Mouse (Mus musculus) splenic B cell, adult 2 months (primary cell): ENCODE measurements at regions not wholly inside any gene's neighbourhood (a gene's known extent, or its start where the extent isn't known, plus 50 kb on each side); places are given as distances from the start of the nearest gene placed in this dataset.
A peak's percentile ranks its signal among the peaks of the same experiment; 100 is the strongest.

Experiments used
- DNase-seq: peaks from one replicate; pipeline ENCODE4 v3.0.0-alpha.2; 2011; ENCODE audit warnings: low read depth, low spot score
- H3K27me3 ChIP-seq: 2 replicates; pipeline ENCODE4 v1.6.1; 2012; ENCODE audit warnings: mild to moderate bottlenecking, low read length, moderate library complexity, mixed read lengths; ENCODE audit not compliant: control insufficient read depth, poor library complexity, insufficient read depth, severe bottlenecking
- H3K36me3 ChIP-seq: 2 replicates; pipeline ENCODE4 v1.6.1; 2012; ENCODE audit warnings: mild to moderate bottlenecking, low read length, moderate library complexity, mixed read lengths; ENCODE audit not compliant: control insufficient read depth, poor library complexity, insufficient read depth, severe bottlenecking

- H3K27me3 ChIP-seq: no peaks in the 10 kb centered on the region; the same call in 1 of the 2 replicates
- no peaks in the 10 kb centered on the region for H3K36me3 ChIP-seq
- DNase-seq: peak; percentile 33
Measured at GRCm38 (mm10) chr11:24370198-24370860, 292.5 kb downstream of the Bcl11a start.

- no peaks in the 10 kb centered on the region for H3K36me3 ChIP-seq
- H3K27me3 ChIP-seq: no peaks in the 10 kb centered on the region; the same call in 1 of the 2 replicates
- DNase-seq: no peak
Measured at GRCm38 (mm10) chr11:24370861-24371686, 293.2 kb downstream of the Bcl11a start.

GRCm38 (mm10) chr11:24371687-24371950, 293.8 kb downstream of the Bcl11a start:
- DNase-seq: no peak
- no peaks in the 10 kb centered on the region for H3K36me3 ChIP-seq
- H3K27me3 ChIP-seq: no peaks in the 10 kb centered on the region; the same call in 1 of the 2 replicates

GRCm38 (mm10) chr11:24371963-24372362, 294.1 kb downstream of the Bcl11a start:
- Histone ChIP-seq H3K36me3 (no peaks in the 10 kb centered on the region), H3K27me3 (no peaks in the 10 kb centered on the region; the same call in 1 of the 2 replicates)
- DNase-seq: no peak

GRCm38 (mm10) chr11:24372616-24373015, 294.8 kb downstream of the Bcl11a start:
- no peak for DNase-seq
- Histone ChIP-seq H3K27me3 (no peaks in the 10 kb centered on the region; the same call in 1 of the 2 replicates), H3K36me3 (no peaks in the 10 kb centered on the region)

- no peaks in the 10 kb centered on the region for H3K36me3 ChIP-seq
- no peaks in the 10 kb centered on the region; the same call in 1 of the 2 replicates for H3K27me3 ChIP-seq
- DNase-seq: no peak
Measured at GRCm38 (mm10) chr11:24373301-24373700, 295.4 kb downstream of the Bcl11a start.

GRCm38 (mm10) chr11:24377530-24377929, 299.7 kb downstream of the Bcl11a start:
- DNase-seq: no peak
- Histone ChIP-seq H3K27me3 (0 out of 2 replicates have a peak, but pooled peaks cover 2% of the 10 kb centered on the region), H3K36me3 (no peaks in the 10 kb centered on the region)

- DNase-seq: peak; percentile 35
- Histone ChIP-seq H3K27me3 (no peaks in the 10 kb centered on the region), H3K36me3 (no peaks in the 10 kb centered on the region)
Measured at GRCm38 (mm10) chr11:24390578-24390977, 312.7 kb downstream of the Bcl11a start.

- no peaks in the 10 kb centered on the region for H3K27me3 ChIP-seq
- no peaks in the 10 kb centered on the region for H3K36me3 ChIP-seq
- DNase-seq: peak; percentile 11
Measured at GRCm38 (mm10) chr11:24391385-24391784, 313.5 kb downstream of the Bcl11a start.

- Histone ChIP-seq H3K36me3 (no peaks in the 10 kb centered on the region), H3K27me3 (no peaks in the 10 kb centered on the region)
- no peak for DNase-seq
Measured at GRCm38 (mm10) chr11:24395478-24395877, 317.6 kb downstream of the Bcl11a start.

- H3K27me3 ChIP-seq: no peaks in the 10 kb centered on the region
- H3K36me3 ChIP-seq: no peaks in the 10 kb centered on the region
- no peak for DNase-seq
Measured at GRCm38 (mm10) chr11:24396911-24397310, 319.1 kb downstream of the Bcl11a start.

GRCm38 (mm10) chr11:24397710-24398109, 319.9 kb downstream of the Bcl11a start:
- H3K27me3 ChIP-seq: no peaks in the 10 kb centered on the region
- no peak for DNase-seq
- no peaks in the 10 kb centered on the region for H3K36me3 ChIP-seq

GRCm38 (mm10) chr11:24401151-24401550, 323.3 kb downstream of the Bcl11a start:
- no peaks in the 10 kb centered on the region for H3K27me3 ChIP-seq
- peak; percentile 25 for DNase-seq
- no peaks in the 10 kb centered on the region for H3K36me3 ChIP-seq

GRCm38 (mm10) chr11:24402127-24402526, 324.3 kb downstream of the Bcl11a start:
- Histone ChIP-seq H3K27me3 (no peaks in the 10 kb centered on the region), H3K36me3 (no peaks in the 10 kb centered on the region)
- peak; percentile 13 for DNase-seq

- no peaks in the 10 kb centered on the region for H3K36me3 ChIP-seq
- H3K27me3 ChIP-seq: no peaks in the 10 kb centered on the region
- peak; percentile 72 for DNase-seq
Measured at GRCm38 (mm10) chr11:24414804-24415203, 336.9 kb downstream of the Bcl11a start.
